Mouse (Mus musculus) skeletal muscle tissue, postnatal 0 days (tissue): ENCODE measurements around the gene Fancl. TPM values are rescaled to one million over a fixed set of nuclear protein-coding genes. Genes with fewer than 3 reads are reported as not detected.

Experiments used
- polyA plus RNA-seq: library from polyadenylated mRNA; unstranded; fragments of >200 nt; fragmentation: Nextera tagmentation; extraction: Ambion mirVana; gene quantifications from 2 replicates; pipeline ENCODE4 v1.2.1, GENCODE M21; 2015

The Fancl gene
- 7.0 and 8.6 TPM in 2 replicates for polyA plus RNA-seq

DNA sequence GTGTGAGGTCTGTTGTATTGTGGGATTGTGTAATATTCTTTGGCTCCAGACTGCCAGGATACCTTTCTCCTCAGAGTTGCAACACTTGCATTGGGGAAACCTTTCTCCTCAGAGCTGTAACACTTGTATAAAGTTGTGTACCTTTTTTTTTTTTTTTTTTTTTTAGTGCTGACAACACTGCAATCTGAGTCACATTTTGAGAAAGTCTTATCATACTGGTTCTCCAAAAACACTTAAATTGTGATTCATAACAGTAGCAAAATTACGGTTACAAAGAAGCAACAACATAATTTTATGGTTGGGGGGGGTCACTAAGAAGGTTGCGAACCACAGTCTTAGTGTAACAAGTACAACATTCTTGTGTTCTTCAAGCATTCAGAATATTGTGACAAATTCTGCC is at the start of gene Fancl:
TSS of gene Fancl (plus strand) at position 165 of the 400 bp plus-strand sequence.

Other genes with a start within 250 kb of the Fancl start
- 0.54 and 1.0 TPM in 2 replicates for gene 5730522E02Rik, start 175.4 kb upstream of the Fancl start, polyA plus RNA-seq
- gene Gm6899, start 207.1 kb downstream of the Fancl start, polyA plus RNA-seq: not detected in 2 replicates
- 6.6 and 9.9 TPM in 2 replicates for gene Vrk2, start 207.9 kb downstream of the Fancl start, polyA plus RNA-seq